In the genomic region with DNA sequence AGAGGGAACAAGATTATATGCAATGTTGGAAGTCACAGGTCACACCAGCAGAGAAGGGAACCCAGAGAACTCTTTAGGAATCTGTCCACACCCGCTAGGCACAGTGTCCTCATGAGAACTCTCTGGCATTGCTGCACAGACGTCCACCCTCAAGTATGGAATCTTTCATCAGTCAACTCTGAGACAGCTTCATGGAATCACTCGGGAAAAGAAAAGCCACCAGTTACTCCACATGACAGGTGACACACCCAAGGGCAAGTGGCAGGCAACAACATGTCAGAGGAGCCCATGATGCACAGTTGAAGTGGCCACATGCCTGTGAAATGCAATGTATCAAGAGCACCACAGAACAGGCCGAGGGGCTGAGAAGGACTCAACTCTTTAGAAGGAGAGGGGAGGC, we compare ENCODE assay signal across 17 mouse cellular contexts. TPM values are rescaled to one million over a fixed set of nuclear protein-coding genes. Genes with fewer than 3 reads are reported as not detected.
"Had no signal": no experiment of that assay in that cellular context is flagged by ENCODE, and none has a peak within 500 bp of the region (broad histone marks: within the 10 kb centered on the region; RNA-seq: fewer than 3 reads in every experiment).

No protein-coding gene starts in this region.

- ATAC-seq: intestine, embryonic 15.5 days; liver, embryonic 12.5 days; midbrain, embryonic 15.5 days had no signal

- H3K4me1 ChIP-seq: intestine, embryonic 15.5 days; limb, embryonic 15.5 days; liver, embryonic 12.5 days; midbrain, embryonic 15.5 days; neural tube, embryonic 13.5 days had no signal

- H3K36me3 ChIP-seq: intestine, embryonic 15.5 days; limb, embryonic 15.5 days; liver, embryonic 12.5 days; midbrain, embryonic 15.5 days; neural tube, embryonic 13.5 days had no signal

- H3K9me3 ChIP-seq: intestine, embryonic 15.5 days; limb, embryonic 15.5 days; liver, embryonic 12.5 days; megakaryocyte, embryonic 14.5 days; midbrain, embryonic 15.5 days; neural tube, embryonic 13.5 days had no signal

- H3K27ac ChIP-seq: intestine, embryonic 15.5 days; left cerebral cortex, adult 2 months; limb, embryonic 15.5 days; liver, embryonic 12.5 days; macrophage; midbrain, embryonic 15.5 days; neural tube, embryonic 13.5 days had no signal

- DNase-seq: kidney, adult 8-10 months; kidney, postnatal 25 days; retina, postnatal 1 day; right cerebral cortex, postnatal 14 days; thymus, postnatal 36 days had no signal

- H3K9ac ChIP-seq: intestine, embryonic 15.5 days; limb, embryonic 15.5 days; liver, embryonic 12.5 days; midbrain, embryonic 15.5 days; neural tube, embryonic 13.5 days had no signal

- H3K4me2 ChIP-seq: intestine, embryonic 15.5 days; limb, embryonic 15.5 days; liver, embryonic 12.5 days; midbrain, embryonic 11.5 days; midbrain, embryonic 15.5 days; neural tube, embryonic 13.5 days had no signal

- H3K4me3 ChIP-seq: intestine, embryonic 15.5 days; left cerebral cortex, adult 2 months; limb, embryonic 15.5 days; liver, embryonic 12.5 days; megakaryocyte, embryonic 14.5 days; midbrain, embryonic 15.5 days; neural tube, embryonic 13.5 days had no signal

RNA-seq across cellular contexts. Expression of a gene that starts 11.2 kb away (rescaled TPM):
- total RNA-seq: monocyte, adult 5-6 weeks had no signal
- polyA plus RNA-seq: liver, embryonic 16.5 days; macrophage; spleen, adult 2 months had no signal
